Mouse (Mus musculus): Measurements from ENCODE around the gene Parp4. TPM values are rescaled to one million over a fixed set of nuclear protein-coding genes. Genes with fewer than 3 reads are reported as not detected.

Parp4 gene
- total RNA-seq, 1 experiment from 2014 or later: 25.7 TPM

DNA sequence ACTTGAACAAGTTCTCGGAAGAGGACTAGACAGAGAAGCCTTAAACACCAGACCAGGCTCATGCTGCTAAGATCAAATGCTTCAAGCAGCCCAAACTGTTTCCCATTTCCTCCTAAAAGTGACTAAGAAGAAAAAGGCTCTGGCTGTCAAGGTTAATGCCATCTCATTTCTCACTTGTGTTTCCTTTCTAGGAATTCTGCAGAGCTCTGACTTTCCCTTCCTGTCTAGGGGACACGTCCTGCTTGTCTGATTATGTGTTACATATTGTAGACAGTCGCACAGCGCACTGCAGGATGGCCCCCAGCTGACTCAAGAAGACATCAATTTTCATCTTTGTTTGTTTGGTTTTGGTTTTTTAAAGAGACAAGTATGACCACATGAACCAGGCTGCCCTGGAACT lies 130.3 kb downstream of the Parp4 start:
- no peak for ATAC-seq (ENCODE audit: extremely low read depth, insufficient number of reproducible peaks, low FRiP score, poor library complexity, severe bottlenecking)

Other genes with a start within 250 kb of the Parp4 start
- not detected in 2 replicates for gene Atp12a, start 210.6 kb upstream of the Parp4 start, total RNA-seq (2017)
- gene Rnf17, start 173.0 kb upstream of the Parp4 start, total RNA-seq (2017): 0.49 and 1.2 TPM in 2 replicates
- gene Cenpj, start 194 bp upstream of the Parp4 start, total RNA-seq (2017): 17.8 and 21.5 TPM in 2 replicates
- gene Mphosph8, start 92.6 kb downstream of the Parp4 start, total RNA-seq (2017): 45.3 and 54.4 TPM in 2 replicates
- gene Pspc1, start 202.7 kb downstream of the Parp4 start, total RNA-seq (2017): 123 and 131 TPM in 2 replicates
- gene Zmym5, start 236.1 kb downstream of the Parp4 start, total RNA-seq (2017): 63.9 and 68.0 TPM in 2 replicates

Measured in neutrophil, adult 5-6 weeks (primary cell).